Mouse (Mus musculus): ENCODE measurements around the gene 9530068E07Rik. TPM values are rescaled to one million over a fixed set of nuclear protein-coding genes. Genes with fewer than 3 reads are reported as not detected.

Gene 9530068E07Rik
- total and polyA plus RNA-seq, 3 experiments, result 102 to 153 (median 128) TPM

GRCm38 (mm10) chr11:52449004-52449403, 52.8 kb downstream of the 9530068E07Rik start:
- H3K4me2 ChIP-seq (ENCODE audit: insufficient read depth, low read depth, poor library complexity, severe bottlenecking), result no peak overlapping the region
- no peaks in the 10 kb centered on the region for H3K36me3 ChIP-seq (replicated peaks in 1 of 2; ENCODE audit: control insufficient read depth in 1 of 2, insufficient read depth in 1 of 2, low read length in 1 of 2)
- H3K9me3 ChIP-seq (replicated peaks; ENCODE audit: low read length), result peaks cover 2% of the 10 kb centered on the region
- dilution Hi-C loops (cut with MboI; ENCODE audit: extremely low pct_ligation_motif_present, extremely low pct_unique_long_range_greater_than_20kb, low sequenced_read_pairs), result no loop called here
- no peak overlapping the region for H3K27ac ChIP-seq (ENCODE audit: insufficient read depth, low read depth)
- no peak for TF ChIP-seq JUN (IDR thresholded peaks at IDR 0.05; ENCODE audit: insufficient read depth, low read depth, low read length)
- TF ChIP-seq ETS1 (conservative IDR thresholded peaks at IDR 0.05; ENCODE audit: low read depth, low read length), result no peak
- TF ChIP-seq EP300 (IDR thresholded peaks at IDR 0.05; ENCODE audit: low read length), result no peak
- no peak for TF ChIP-seq RAD21 (IDR thresholded peaks at IDR 0.05; ENCODE audit: low read depth, low read length)
- no peak for TF ChIP-seq ZNF384 (IDR thresholded peaks at IDR 0.05; ENCODE audit: low read depth, low read length)
- TF ChIP-seq TBP (conservative IDR thresholded peaks at IDR 0.05; ENCODE audit: low read depth, low read length), result no peak
- TF ChIP-seq CHD1 (IDR thresholded peaks at IDR 0.05; ENCODE audit: low read depth, low read length), result no peak
- TF ChIP-seq NELFE (IDR thresholded peaks at IDR 0.05; ENCODE audit: low read depth, low read length), result no peak
- no peak overlapping the region for H3K9ac ChIP-seq (ENCODE audit: insufficient read depth, low read depth)
- no peak for DNase-seq (ENCODE audit: extremely low read depth)
- peaks cover 82% of the 10 kb centered on the region for H3K27me3 ChIP-seq (replicated peaks)
- no peaks in the 10 kb centered on the region for H3K4me1 ChIP-seq (ENCODE audit: control insufficient read depth in 1 of 2, insufficient read depth in 2 of 2)
- in situ Hi-C loops (cut with MboI; ENCODE audit: low pct_ligation_motif_present, low pct_unique_long_range_greater_than_20kb, low sequenced_read_pairs), result no loop called here
- no peaks in the 10 kb centered on the region for H3K79me2 ChIP-seq (replicated peaks; ENCODE audit: control insufficient read depth, extremely low read depth, insufficient read depth, poor library complexity, severe bottlenecking)
- no peak overlapping the region for H3K4me3 ChIP-seq (replicated peaks in 1 of 3; ENCODE audit: low read depth in 2 of 3, low read length in 2 of 3, poor library complexity in 1 of 3)

GRCm38 (mm10) chr11:52458281-52458680, 62.1 kb downstream of the 9530068E07Rik start:
- Histone ChIP-seq H3K79me2 (replicated peaks; ENCODE audit: control insufficient read depth, extremely low read depth, insufficient read depth, poor library complexity, severe bottlenecking) (no peaks in the 10 kb centered on the region), H3K9ac (ENCODE audit: insufficient read depth, low read depth) (no peak overlapping the region), H3K27me3 (replicated peaks) (peaks cover 74% of the 10 kb centered on the region), H3K4me3 (replicated peaks in 1 of 3; ENCODE audit: low read depth in 2 of 3, low read length in 2 of 3, poor library complexity in 1 of 3) (no peak overlapping the region), H3K27ac (ENCODE audit: insufficient read depth, low read depth) (no peak overlapping the region), H3K9me3 (replicated peaks; ENCODE audit: low read length) (peaks cover 13% of the 10 kb centered on the region), H3K4me1 (ENCODE audit: control insufficient read depth in 1 of 2, insufficient read depth in 2 of 2) (no peaks in the 10 kb centered on the region; a peak in 1 of 4 replicates), H3K4me2 (ENCODE audit: insufficient read depth, low read depth, poor library complexity, severe bottlenecking) (no peak overlapping the region), H3K36me3 (replicated peaks in 1 of 2; ENCODE audit: control insufficient read depth in 1 of 2, insufficient read depth in 1 of 2, low read length in 1 of 2) (no peaks in the 10 kb centered on the region)
- DNase-seq (ENCODE audit: extremely low read depth), result no peak
- in situ Hi-C loops (cut with MboI; ENCODE audit: low pct_ligation_motif_present, low pct_unique_long_range_greater_than_20kb, low sequenced_read_pairs) (no loop called here), dilution Hi-C loops (cut with MboI; ENCODE audit: extremely low pct_ligation_motif_present, extremely low pct_unique_long_range_greater_than_20kb, low sequenced_read_pairs) (no loop called here)
- TF ChIP-seq HCFC1 (IDR thresholded peaks at IDR 0.05; ENCODE audit: low read depth, low read length) (no peak), TBP (conservative IDR thresholded peaks at IDR 0.05; ENCODE audit: low read depth, low read length) (no peak), ETS1 (conservative IDR thresholded peaks at IDR 0.05; ENCODE audit: low read depth, low read length) (no peak), EP300 (IDR thresholded peaks at IDR 0.05; ENCODE audit: low read length) (no peak)

Other genes with a start within 250 kb of the 9530068E07Rik start
- gene Olfr1371, start 182.4 kb upstream of the 9530068E07Rik start, total RNA-seq (2012; rRNA removed), result not detected in 2 replicates
- not detected in 2 replicates for gene Olfr1371, start 182.4 kb upstream of the 9530068E07Rik start, total RNA-seq (2014; rRNA removed)
- not detected in 2 replicates for gene Olfr1371, start 182.4 kb upstream of the 9530068E07Rik start, polyA plus RNA-seq (2012; ENCODE audit: insufficient read length, low read depth)
- 169 and 248 TPM in 2 replicates for gene Skp1a, start 164.4 kb upstream of the 9530068E07Rik start, total RNA-seq (2012; rRNA removed)
- gene Skp1a, start 164.4 kb upstream of the 9530068E07Rik start, total RNA-seq (2014; rRNA removed), result 371 and 466 TPM in 2 replicates
- gene Skp1a, start 164.4 kb upstream of the 9530068E07Rik start, polyA plus RNA-seq (2012; ENCODE audit: insufficient read length, low read depth), result 209 and 278 TPM in 2 replicates
- 0.46 and 0.55 TPM in 2 replicates for gene Tcf7, start 113.4 kb upstream of the 9530068E07Rik start, total RNA-seq (2012; rRNA removed)
- gene Tcf7, start 113.4 kb upstream of the 9530068E07Rik start, total RNA-seq (2014; rRNA removed), result 0.77 and 0.85 TPM in 2 replicates
- 4.4 and 5.5 TPM in 2 replicates for gene Tcf7, start 113.4 kb upstream of the 9530068E07Rik start, polyA plus RNA-seq (2012; ENCODE audit: insufficient read length, low read depth)
- gene Vdac1, start 35.6 kb upstream of the 9530068E07Rik start, total RNA-seq (2012; rRNA removed), result 204 TPM in 2 replicates
- 266 and 289 TPM in 2 replicates for gene Vdac1, start 35.6 kb upstream of the 9530068E07Rik start, total RNA-seq (2014; rRNA removed)
- gene Vdac1, start 35.6 kb upstream of the 9530068E07Rik start, polyA plus RNA-seq (2012; ENCODE audit: insufficient read length, low read depth), result 315 and 330 TPM in 2 replicates